Mouse (Mus musculus): ENCODE measurements at regions not wholly inside any gene's neighbourhood (a gene's known extent, or its start where the extent isn't known, plus 50 kb on each side); places are given as distances from the start of the nearest gene placed in this dataset.

- Histone ChIP-seq H3K4me1 (ENCODE audit: control insufficient read depth, insufficient read depth, low read length) (no peaks in the 10 kb centered on the region), H3K36me3 (ENCODE audit: control insufficient read depth, insufficient read depth, low read length) (no peaks in the 10 kb centered on the region), H3K27ac (ENCODE audit: control insufficient read depth, insufficient read depth, low read depth, low read length) (no peak overlapping the region), H3K27me3 (ENCODE audit: control insufficient read depth, insufficient read depth, low read length) (no peaks in the 10 kb centered on the region), H3K4me3 (ENCODE audit: control insufficient read depth, low read depth, low read length) (no peak overlapping the region)
- TF ChIP-seq CTCF (IDR thresholded peaks at IDR 0.05; ENCODE audit: control insufficient read depth, insufficient read depth, insufficient replicate concordance, low read depth, low read length): no peak
- no peak for TF ChIP-seq POLR2A (IDR thresholded peaks at IDR 0.05; ENCODE audit: control insufficient read depth, low read depth, low read length)
Observed at GRCm38 (mm10) chr6:107350503-107350902, 179.1 kb upstream of the Lrrn1 start.

- H3K4me1 ChIP-seq (ENCODE audit: control insufficient read depth, insufficient read depth, low read length): no peaks in the 10 kb centered on the region
- no peaks in the 10 kb centered on the region for H3K27me3 ChIP-seq (ENCODE audit: control insufficient read depth, insufficient read depth, low read length)
- no peaks in the 10 kb centered on the region for H3K36me3 ChIP-seq (ENCODE audit: control insufficient read depth, insufficient read depth, low read length)
- TF ChIP-seq POLR2A (IDR thresholded peaks at IDR 0.05; ENCODE audit: control insufficient read depth, low read depth, low read length) (no peak), CTCF (IDR thresholded peaks at IDR 0.05; ENCODE audit: control insufficient read depth, insufficient read depth, insufficient replicate concordance, low read depth, low read length) (no peak)
- no peak overlapping the region for H3K27ac ChIP-seq (ENCODE audit: control insufficient read depth, insufficient read depth, low read depth, low read length)
- no peak overlapping the region for H3K4me3 ChIP-seq (ENCODE audit: control insufficient read depth, low read depth, low read length)
Observed at GRCm38 (mm10) chr6:107375274-107375673, 154.3 kb upstream of the Lrrn1 start.

GRCm38 (mm10) chr6:107378489-107378888, 151.1 kb upstream of the Lrrn1 start:
- H3K27ac ChIP-seq (ENCODE audit: control insufficient read depth, insufficient read depth, low read depth, low read length): no peak overlapping the region

GRCm38 (mm10) chr6:107380621-107381020, 148.9 kb upstream of the Lrrn1 start:
- Histone ChIP-seq H3K4me1 (ENCODE audit: control insufficient read depth, insufficient read depth, low read length) (no peaks in the 10 kb centered on the region), H3K27me3 (ENCODE audit: control insufficient read depth, insufficient read depth, low read length) (no peaks in the 10 kb centered on the region), H3K27ac (ENCODE audit: control insufficient read depth, insufficient read depth, low read depth, low read length) (no peak overlapping the region), H3K4me3 (ENCODE audit: control insufficient read depth, low read depth, low read length) (no peak overlapping the region), H3K36me3 (ENCODE audit: control insufficient read depth, insufficient read depth, low read length) (no peaks in the 10 kb centered on the region)
- TF ChIP-seq CTCF (IDR thresholded peaks at IDR 0.05; ENCODE audit: control insufficient read depth, insufficient read depth, insufficient replicate concordance, low read depth, low read length) (no peak), POLR2A (IDR thresholded peaks at IDR 0.05; ENCODE audit: control insufficient read depth, low read depth, low read length) (no peak)

More at GRCm38 (mm10) chr6:107378489-107378888, 151.1 kb upstream of the Lrrn1 start:
- no peaks in the 10 kb centered on the region for H3K27me3 ChIP-seq (ENCODE audit: control insufficient read depth, insufficient read depth, low read length)
- no peaks in the 10 kb centered on the region for H3K36me3 ChIP-seq (ENCODE audit: control insufficient read depth, insufficient read depth, low read length)
- H3K4me3 ChIP-seq (ENCODE audit: control insufficient read depth, low read depth, low read length): no peak overlapping the region
- no peaks in the 10 kb centered on the region for H3K4me1 ChIP-seq (ENCODE audit: control insufficient read depth, insufficient read depth, low read length)
- TF ChIP-seq POLR2A (IDR thresholded peaks at IDR 0.05; ENCODE audit: control insufficient read depth, low read depth, low read length) (no peak), CTCF (IDR thresholded peaks at IDR 0.05; ENCODE audit: control insufficient read depth, insufficient read depth, insufficient replicate concordance, low read depth, low read length) (no peak)

- Histone ChIP-seq H3K4me1 (ENCODE audit: control insufficient read depth, insufficient read depth, low read length) (no peaks in the 10 kb centered on the region), H3K4me3 (ENCODE audit: control insufficient read depth, low read depth, low read length) (no peak overlapping the region), H3K27me3 (ENCODE audit: control insufficient read depth, insufficient read depth, low read length) (no peaks in the 10 kb centered on the region), H3K36me3 (ENCODE audit: control insufficient read depth, insufficient read depth, low read length) (no peaks in the 10 kb centered on the region), H3K27ac (ENCODE audit: control insufficient read depth, insufficient read depth, low read depth, low read length) (no peak overlapping the region)
- TF ChIP-seq CTCF (IDR thresholded peaks at IDR 0.05; ENCODE audit: control insufficient read depth, insufficient read depth, insufficient replicate concordance, low read depth, low read length) (no peak), POLR2A (IDR thresholded peaks at IDR 0.05; ENCODE audit: control insufficient read depth, low read depth, low read length) (no peak)
Observed at GRCm38 (mm10) chr6:107386094-107386678, 143.4 kb upstream of the Lrrn1 start.

GRCm38 (mm10) chr6:107389892-107390291, 139.7 kb upstream of the Lrrn1 start:
- H3K27me3 ChIP-seq (ENCODE audit: control insufficient read depth, insufficient read depth, low read length): no peaks in the 10 kb centered on the region
- H3K27ac ChIP-seq (ENCODE audit: control insufficient read depth, insufficient read depth, low read depth, low read length): no peak overlapping the region
- H3K4me1 ChIP-seq (ENCODE audit: control insufficient read depth, insufficient read depth, low read length): no peaks in the 10 kb centered on the region
- no peaks in the 10 kb centered on the region for H3K36me3 ChIP-seq (ENCODE audit: control insufficient read depth, insufficient read depth, low read length)
- H3K4me3 ChIP-seq (ENCODE audit: control insufficient read depth, low read depth, low read length): no peak overlapping the region
- no peak for TF ChIP-seq CTCF (IDR thresholded peaks at IDR 0.05; ENCODE audit: control insufficient read depth, insufficient read depth, insufficient replicate concordance, low read depth, low read length)
- TF ChIP-seq POLR2A (IDR thresholded peaks at IDR 0.05; ENCODE audit: control insufficient read depth, low read depth, low read length): no peak

GRCm38 (mm10) chr6:107394611-107395010, 135.0 kb upstream of the Lrrn1 start:
- no peaks in the 10 kb centered on the region for H3K27me3 ChIP-seq (ENCODE audit: control insufficient read depth, insufficient read depth, low read length)
- H3K4me3 ChIP-seq (ENCODE audit: control insufficient read depth, low read depth, low read length): no peak overlapping the region
- H3K4me1 ChIP-seq (ENCODE audit: control insufficient read depth, insufficient read depth, low read length): no peaks in the 10 kb centered on the region
- H3K27ac ChIP-seq (ENCODE audit: control insufficient read depth, insufficient read depth, low read depth, low read length): no peak overlapping the region
- TF ChIP-seq POLR2A (IDR thresholded peaks at IDR 0.05; ENCODE audit: control insufficient read depth, low read depth, low read length) (no peak), CTCF (IDR thresholded peaks at IDR 0.05; ENCODE audit: control insufficient read depth, insufficient read depth, insufficient replicate concordance, low read depth, low read length) (no peak)
- H3K36me3 ChIP-seq (ENCODE audit: control insufficient read depth, insufficient read depth, low read length): no peaks in the 10 kb centered on the region
